Mouse (Mus musculus) kidney, postnatal 0 days (tissue): ENCODE data around the gene Txlna. TPM values are rescaled to one million over a fixed set of nuclear protein-coding genes. Genes with fewer than 3 reads are reported as not detected.

Experiments
- ATAC-seq: fragments of 200-750 bp; cut with Nextera tagmentation; replicated peaks from 2 replicates; pipeline ENCODE4 v1.8.0; 2017; ENCODE audit warnings: low read depth, moderate number of reproducible peaks, moderate TSS enrichment, moderate library complexity; ENCODE audit not compliant: low FRiP score
- DNase-seq: peaks from one replicate; pipeline ENCODE4 v3.0.0-alpha.2; 2016; ENCODE audit warnings: low spot score
- H3K27ac ChIP-seq: fragments of 300-500 bp; sonication (generic); 2 replicates; pipeline ENCODE4 v1.5.1; 2014; ENCODE audit warnings: mild to moderate bottlenecking
- H3K27me3 ChIP-seq: fragments of 300-500 bp; sonication (generic); 2 replicates; pipeline ENCODE4 v1.6.1; 2014; ENCODE audit warnings: low read length, mixed read lengths; ENCODE audit not compliant: insufficient read depth
- H3K36me3 ChIP-seq: fragments of 300-500 bp; sonication (generic); 2 replicates; pipeline ENCODE4 v1.6.1; 2014; ENCODE audit warnings: low read length, mixed read lengths; ENCODE audit not compliant: insufficient read depth
- H3K4me1 ChIP-seq: fragments of 300-500 bp; sonication (generic); replicated peaks from 2 replicates; pipeline ENCODE4 v1.6.1; 2014; ENCODE audit warnings: antibody characterized with exemption, low read length, mixed read lengths; ENCODE audit not compliant: insufficient read depth
- H3K4me2 ChIP-seq: fragments of 300-500 bp; sonication (generic); 2 replicates; pipeline ENCODE4 v1.6.1; 2014; ENCODE audit warnings: mild to moderate bottlenecking, low read length, moderate library complexity, mixed read lengths
- H3K4me3 ChIP-seq: fragments of 300-500 bp; sonication (generic); replicated peaks from 2 replicates; pipeline ENCODE4 v1.5.1; 2014; ENCODE audit warnings: low read depth, low read length
- H3K9ac ChIP-seq: fragments of 300-500 bp; sonication (generic); 2 replicates; pipeline ENCODE4 v1.6.1; 2014; ENCODE audit warnings: low read depth, low read length
- H3K9me3 ChIP-seq: fragments of 300-500 bp; sonication (generic); replicated peaks from 2 replicates; pipeline ENCODE4 v1.6.1; 2016; ENCODE audit warnings: low read length, inconsistent platforms, mixed read lengths
- CTCF ChIP-seq: IDR thresholded peaks from 2 replicates; pipeline ENCODE4 v1.5.1; 2016; ENCODE audit warnings: antibody characterized with exemption, low read depth, mild to moderate bottlenecking, moderate library complexity
- WGBS: fragments of 180-500 bp; shearing (Covaris S2); extraction: QIAGEN DNeasy Blood & Tissue Kit; methylation state at CpG from one replicate; pipeline ENCODE4 v1.1.7; 2014; 5-methylcytosine and 5-hydroxymethylcytosine counted together
- polyA plus RNA-seq: library from polyadenylated mRNA; unstranded; fragments of >200 nt; fragmentation: Nextera tagmentation; extraction: Ambion mirVana; gene quantifications from 2 replicates; pipeline ENCODE4 v1.2.1, GENCODE M21; 2015

The Txlna gene
- polyA plus RNA-seq, 1 experiment from 2014 or later, result 42.9 TPM

GRCm38 (mm10) chr4:129648656-129649055 lies 7.8 kb upstream of the Txlna start:
- TF ChIP-seq CTCF, result no peak
- no peaks in the 10 kb centered on the region for H3K4me1 ChIP-seq
- no peak for DNase-seq
- H3K9me3 ChIP-seq, result no peaks in the 10 kb centered on the region
- peaks cover 71% of the 10 kb centered on the region for H3K36me3 ChIP-seq
- no peaks in the 10 kb centered on the region for H3K27me3 ChIP-seq
- no peak overlapping the region for H3K4me2 ChIP-seq
- ATAC-seq, result no peak
- H3K9ac ChIP-seq, result no peak overlapping the region
- H3K27ac ChIP-seq, result no peak overlapping the region
- no peak overlapping the region for H3K4me3 ChIP-seq
- WGBS, result 57% methylated on average over 1 of the region's 1 CpGs

- DNase-seq, result no peak
- no peaks in the 10 kb centered on the region for H3K9me3 ChIP-seq
- no peak for ATAC-seq
- H3K36me3 ChIP-seq, result peaks cover 48% of the 10 kb centered on the region
- no peaks in the 10 kb centered on the region for H3K27me3 ChIP-seq
- H3K4me1 ChIP-seq, result 0 out of 2 replicates have a peak, but pooled peaks cover under 1% of the 10 kb centered on the region
- no peak overlapping the region for H3K4me3 ChIP-seq
- WGBS, result 93% methylated on average over 6 of the region's 6 CpGs
- H3K27ac ChIP-seq, result no peak overlapping the region
- TF ChIP-seq CTCF, result no peak
- H3K9ac ChIP-seq, result no peak overlapping the region
- H3K4me2 ChIP-seq, result no peak overlapping the region
These were observed 4.3 kb upstream of the Txlna start for GRCm38 (mm10) chr4:129645204-129645603.

- peaks cover 15% of the 10 kb centered on the region; the same call in 1 of the 2 replicates for H3K4me1 ChIP-seq
- peak overlapping the region; percentile 80; the same call in 1 of the 2 replicates for H3K4me2 ChIP-seq
- no peak for ATAC-seq
- no peaks in the 10 kb centered on the region for H3K27me3 ChIP-seq
- WGBS, result 21% methylated on average over 5 of the region's 5 CpGs
- H3K9me3 ChIP-seq, result no peaks in the 10 kb centered on the region
- H3K4me3 ChIP-seq, result peak overlapping the region; percentile 55; the same call in 1 of the 2 replicates
- H3K36me3 ChIP-seq, result peaks cover 31% of the 10 kb centered on the region
- TF ChIP-seq CTCF, result no peak
- DNase-seq, result no peak
- H3K27ac ChIP-seq, result 0 out of 2 replicates have a peak overlapping the region, but pooled peaks have one; percentile 21
- 0 out of 2 replicates have a peak overlapping the region, but pooled peaks have one; percentile 27 for H3K9ac ChIP-seq
These were observed 891 bp upstream of the Txlna start for GRCm38 (mm10) chr4:129641756-129642155.

- DNase-seq (peak; percentile 41), ATAC-seq (no peak)
- peaks cover 15% of the 10 kb centered on the region; the same call in 1 of the 2 replicates for H3K4me1 ChIP-seq
- H3K9ac ChIP-seq, result peak overlapping the region; percentile 72
- H3K27ac ChIP-seq, result peak overlapping the region; percentile 85
- no peaks in the 10 kb centered on the region for H3K27me3 ChIP-seq
- H3K4me3 ChIP-seq, result peak overlapping the region; percentile 55
- no peak for TF ChIP-seq CTCF
- WGBS, result 0% methylated on average over 17 of the region's 17 CpGs
- H3K4me2 ChIP-seq, result peak overlapping the region; percentile 80
- H3K36me3 ChIP-seq, result peaks cover 30% of the 10 kb centered on the region
- no peaks in the 10 kb centered on the region for H3K9me3 ChIP-seq
These were observed 696 bp downstream of the Txlna start for GRCm38 (mm10) chr4:129640101-129640637.

GRCm38 (mm10) chr4:129639221-129639620 lies 1.6 kb downstream of the Txlna start:
- H3K36me3 ChIP-seq, result peaks cover 37% of the 10 kb centered on the region
- H3K4me1 ChIP-seq, result peaks cover 15% of the 10 kb centered on the region; the same call in 1 of the 2 replicates
- H3K9ac ChIP-seq, result no peak overlapping the region
- ATAC-seq, result no peak
- no peak for TF ChIP-seq CTCF
- H3K27me3 ChIP-seq, result no peaks in the 10 kb centered on the region
- H3K9me3 ChIP-seq, result no peaks in the 10 kb centered on the region
- no peak overlapping the region for H3K27ac ChIP-seq
- peak overlapping the region; percentile 80 for H3K4me2 ChIP-seq
- WGBS, result 81% methylated on average over 15 of the region's 15 CpGs
- no peak overlapping the region for H3K4me3 ChIP-seq
- no peak for DNase-seq

- peaks cover 74% of the 10 kb centered on the region for H3K36me3 ChIP-seq
- 0 out of 2 replicates have a peak, but pooled peaks cover 2% of the 10 kb centered on the region for H3K4me1 ChIP-seq
- H3K9ac ChIP-seq, result no peak overlapping the region
- TF ChIP-seq CTCF, result no peak
- H3K27ac ChIP-seq, result no peak overlapping the region
- H3K4me3 ChIP-seq, result no peak overlapping the region
- H3K9me3 ChIP-seq, result no peaks in the 10 kb centered on the region
- H3K4me2 ChIP-seq, result no peak overlapping the region
- no peaks in the 10 kb centered on the region for H3K27me3 ChIP-seq
- no peak for DNase-seq
- ATAC-seq, result no peak
- WGBS, result 93% methylated on average over 6 of the region's 6 CpGs
These were observed 7.0 kb downstream of the Txlna start for GRCm38 (mm10) chr4:129633852-129634251.
